Mouse (Mus musculus) ES-Bruce4 (cell line): Measurements from ENCODE around the gene Tmem212.

Source experiments
- CTCF ChIP-seq: IDR thresholded peaks from one replicate; pipeline ENCODE4 v1.8.1; 2011; ENCODE audit warnings: low read depth, low read length
- EP300 ChIP-seq: IDR thresholded peaks from 2 replicates; pipeline ENCODE4 v1.6.1; 2011; ENCODE audit warnings: low read depth, low read length; ENCODE audit not compliant: insufficient read depth
- POLR2A ChIP-seq: IDR thresholded peaks from one replicate; pipeline ENCODE4 v1.8.1; 2011; ENCODE audit warnings: low read length; ENCODE audit not compliant: insufficient read depth

DNA sequence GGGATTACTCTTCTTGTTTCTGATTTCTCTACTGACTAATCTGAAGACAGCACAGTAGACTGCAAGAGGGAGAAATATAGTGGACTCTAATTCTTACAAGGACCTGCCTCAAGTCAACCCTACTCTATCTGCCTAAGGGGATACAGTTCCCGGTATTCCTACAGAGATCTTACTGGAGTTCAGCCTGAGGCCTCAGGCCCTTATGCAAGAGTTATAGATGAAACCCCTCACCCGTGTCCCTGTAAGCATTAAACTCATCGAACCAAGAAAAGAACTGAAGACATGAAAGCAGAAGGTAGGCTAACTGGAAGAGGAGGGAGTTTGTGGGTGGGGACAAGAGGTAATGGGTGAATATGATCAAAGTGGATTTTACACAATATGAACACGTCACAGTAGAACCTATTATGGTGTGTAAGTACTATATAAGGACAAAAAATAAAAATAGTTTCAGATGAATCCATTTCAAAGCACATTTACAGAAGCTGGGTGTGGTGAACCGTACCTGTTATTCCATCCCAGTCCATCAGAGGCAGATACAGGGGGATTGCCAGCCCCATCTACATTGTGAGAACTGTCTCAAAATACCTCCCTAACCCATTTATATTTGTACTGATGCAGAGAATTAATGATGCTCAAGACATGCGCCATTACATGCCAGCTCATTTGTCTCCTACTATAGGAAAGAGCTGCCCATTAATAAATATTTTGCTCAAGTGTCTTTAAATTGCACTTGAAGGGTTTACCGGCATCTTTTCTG is 17.1 kb downstream of the Tmem212 start:
- TF ChIP-seq CTCF (no peak), POLR2A (no peak), EP300 (no peak)
